Mouse (Mus musculus) stomach, embryonic 14.5 days (tissue): Measurements from ENCODE around the gene Ampd3. TPM values are rescaled to one million over a fixed set of nuclear protein-coding genes. Genes with fewer than 3 reads are reported as not detected.

Experiments
- ATAC-seq: fragments of 200-750 bp; cut with Nextera tagmentation; 2 replicates; pipeline ENCODE4 v1.8.0; 2017; ENCODE audit warnings: low read depth, moderate TSS enrichment; ENCODE audit not compliant: insufficient number of reproducible peaks, insufficient read depth, low FRiP score
- H3K27ac ChIP-seq: fragments of 300-500 bp; sonication (generic); 2 replicates; pipeline ENCODE4 v1.5.1; 2014; ENCODE audit warnings: mild to moderate bottlenecking, low read length, moderate library complexity, mixed read lengths
- H3K27me3 ChIP-seq: fragments of 300-500 bp; sonication (generic); 2 replicates; pipeline ENCODE4 v1.6.1; 2014; ENCODE audit warnings: low read length, control low read depth, mixed read lengths; ENCODE audit not compliant: control insufficient read depth, insufficient read depth
- H3K36me3 ChIP-seq: fragments of 300-500 bp; sonication (generic); 2 replicates; pipeline ENCODE4 v1.6.1; 2014; ENCODE audit warnings: mild to moderate bottlenecking, control low read depth, low read length, moderate library complexity, mixed read lengths; ENCODE audit not compliant: control insufficient read depth, insufficient read depth
- H3K4me1 ChIP-seq: fragments of 300-500 bp; sonication (generic); 2 replicates; pipeline ENCODE4 v1.6.1; 2014; ENCODE audit warnings: low read length, control low read depth, mixed read lengths; ENCODE audit not compliant: control insufficient read depth, insufficient read depth
- H3K4me2 ChIP-seq: fragments of 300-500 bp; sonication (generic); replicated peaks from 2 replicates; pipeline ENCODE4 v1.6.1; 2014; ENCODE audit warnings: low read depth, low read length, control low read depth
- H3K4me3 ChIP-seq: fragments of 300-500 bp; sonication (generic); 2 replicates; pipeline ENCODE4 v1.5.1; 2014; ENCODE audit warnings: low read depth, low read length, control low read depth
- H3K9ac ChIP-seq: fragments of 300-500 bp; sonication (generic); replicated peaks from 2 replicates; pipeline ENCODE4 v1.6.1; 2014; ENCODE audit warnings: low read depth, mild to moderate bottlenecking, control low read depth, low read length, moderate library complexity, mixed read lengths
- H3K9me3 ChIP-seq: fragments of 300-500 bp; sonication (generic); 2 replicates; pipeline ENCODE4 v1.6.1; 2016; ENCODE audit warnings: low read depth, low read length, control low read depth; ENCODE audit not compliant: control insufficient read depth
- WGBS: fragments of 180-500 bp; shearing (Covaris S2); extraction: QIAGEN DNeasy Blood & Tissue Kit; methylation state at CpG from one replicate; pipeline ENCODE4 v1.1.7; 2014; 5-methylcytosine and 5-hydroxymethylcytosine counted together
- polyA plus RNA-seq: library from polyadenylated mRNA; unstranded; fragments of >200 nt; fragmentation: Nextera tagmentation; extraction: Ambion mirVana; gene quantifications from 2 replicates; pipeline ENCODE4 v1.2.1, GENCODE M21; 2014

Ampd3 gene
- polyA plus RNA-seq, 1 experiment from 2014 or later, result 2.1 TPM

DNA sequence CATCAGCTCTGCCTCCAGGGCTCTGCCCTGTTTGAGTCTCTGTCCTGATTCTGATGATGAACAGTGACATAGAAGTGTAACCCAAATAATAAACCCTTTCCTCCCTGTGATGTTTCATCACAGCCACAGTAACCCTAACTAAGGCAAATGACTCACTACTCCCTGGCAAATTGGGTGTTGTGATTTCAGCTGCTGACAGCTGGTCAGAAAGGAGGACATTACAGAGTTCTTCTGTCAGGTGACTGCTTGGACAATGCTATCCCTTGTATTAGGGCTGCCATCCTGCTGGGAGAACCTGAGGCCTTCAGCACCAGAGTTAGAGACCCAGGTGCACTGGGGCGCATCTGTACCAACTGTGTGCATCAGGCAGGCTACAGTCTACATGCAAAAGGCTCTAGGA, 14.7 kb upstream of the Ampd3 start:
- Histone ChIP-seq H3K4me3 (no peak overlapping the region), H3K27me3 (no peaks in the 10 kb centered on the region), H3K4me2 (no peak overlapping the region), H3K9me3 (no peaks in the 10 kb centered on the region), H3K36me3 (no peaks in the 10 kb centered on the region), H3K9ac (no peak overlapping the region), H3K4me1 (no peaks in the 10 kb centered on the region), H3K27ac (no peak overlapping the region)
- WGBS, result 95% methylated on average over 1 of the region's 1 CpGs
- no peak for ATAC-seq

- ATAC-seq, result no peak
- Histone ChIP-seq H3K4me3 (no peak overlapping the region), H3K9me3 (no peaks in the 10 kb centered on the region), H3K27me3 (no peaks in the 10 kb centered on the region), H3K27ac (no peak overlapping the region), H3K36me3 (no peaks in the 10 kb centered on the region), H3K4me2 (no peak overlapping the region), H3K4me1 (no peaks in the 10 kb centered on the region), H3K9ac (no peak overlapping the region)
- WGBS, result 34% methylated on average over 5 of the region's 5 CpGs
Observed at GRCm38 (mm10) chr7:110753926-110754330, 14.1 kb upstream of the Ampd3 start.

GRCm38 (mm10) chr7:110756440-110756839, 11.6 kb upstream of the Ampd3 start:
- Histone ChIP-seq H3K36me3 (no peaks in the 10 kb centered on the region), H3K4me2 (no peak overlapping the region), H3K9ac (no peak overlapping the region), H3K27ac (no peak overlapping the region), H3K27me3 (no peaks in the 10 kb centered on the region), H3K4me3 (no peak overlapping the region), H3K9me3 (no peaks in the 10 kb centered on the region), H3K4me1 (no peaks in the 10 kb centered on the region)
- no peak for ATAC-seq
- WGBS, result 53% methylated on average over 2 of the region's 2 CpGs

DNA sequence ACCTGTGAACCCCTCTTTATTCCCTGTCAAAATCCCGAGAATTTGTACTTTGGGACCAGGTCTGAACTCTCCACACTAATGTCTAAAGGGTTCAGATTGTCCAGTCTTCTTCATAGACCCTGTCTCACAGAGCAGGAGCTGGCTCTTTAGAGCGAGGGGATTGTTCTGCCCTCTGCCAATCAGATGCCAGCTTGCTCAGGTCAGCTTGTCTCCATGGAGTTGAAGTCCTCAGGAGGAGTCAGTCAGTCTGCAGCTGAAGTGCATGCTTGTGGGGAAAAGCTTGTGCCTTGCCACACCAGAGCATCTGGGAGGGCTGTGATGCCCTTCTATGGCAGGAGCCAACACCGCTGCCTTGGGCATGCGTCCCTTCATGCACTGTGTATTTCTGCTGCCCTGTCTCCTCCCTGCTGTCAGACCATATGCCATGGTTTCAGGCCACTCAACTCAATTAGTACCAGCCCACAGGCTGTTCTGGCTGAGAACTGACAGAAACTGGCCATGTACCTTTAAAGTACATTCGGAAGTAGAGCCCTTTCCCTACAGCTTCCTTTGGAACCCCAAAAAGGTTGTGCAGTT, 5.3 kb upstream of the Ampd3 start:
- Histone ChIP-seq H3K9ac (no peak overlapping the region), H3K4me1 (no peaks in the 10 kb centered on the region), H3K27me3 (no peaks in the 10 kb centered on the region; the same call in 1 of the 2 replicates), H3K27ac (no peak overlapping the region), H3K4me2 (no peak overlapping the region), H3K36me3 (no peaks in the 10 kb centered on the region), H3K4me3 (no peak overlapping the region), H3K9me3 (no peaks in the 10 kb centered on the region)
- 77% methylated on average over 5 of the region's 5 CpGs for WGBS
- ATAC-seq, result no peak

DNA sequence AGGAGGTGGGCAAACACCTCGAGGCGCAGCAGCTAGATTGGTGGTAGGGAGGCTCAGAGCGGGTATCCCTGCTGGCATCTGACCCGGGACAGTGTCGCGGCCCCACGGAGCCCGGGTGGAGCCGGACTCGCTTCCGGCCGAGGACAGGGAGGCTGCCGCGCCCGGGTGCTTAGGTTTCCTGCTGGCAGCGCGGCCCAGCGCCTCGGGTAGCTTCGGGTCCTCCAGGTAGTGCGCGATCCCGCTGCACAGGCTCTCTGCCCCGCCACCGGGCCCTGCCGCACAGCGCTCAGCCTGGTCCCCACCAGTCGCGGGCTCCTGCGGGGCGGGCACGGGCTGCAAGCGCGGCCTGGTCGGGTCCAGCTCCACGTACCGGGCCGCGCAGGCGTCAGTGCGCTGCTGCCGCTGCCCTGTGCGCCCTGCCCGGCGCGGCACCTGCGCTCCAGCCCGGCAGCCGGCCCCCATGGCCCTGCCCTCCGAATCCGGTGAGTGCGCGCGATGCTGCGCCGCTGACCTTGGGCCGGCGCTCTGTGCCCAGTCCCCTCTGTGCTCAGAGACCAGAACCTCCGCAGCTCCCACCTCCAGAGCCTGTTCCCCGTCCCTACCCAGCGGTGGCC, 552 bp downstream of the Ampd3 start:
- WGBS, result 1% methylated on average over 61 of the region's 61 CpGs
- H3K27me3 ChIP-seq, result no peaks in the 10 kb centered on the region; the same call in 1 of the 2 replicates
- H3K4me3 ChIP-seq, result peak overlapping the region; percentile 49
- peak overlapping the region; percentile 91 for H3K4me2 ChIP-seq
- H3K9me3 ChIP-seq, result no peaks in the 10 kb centered on the region
- peak; percentile 38 for ATAC-seq
- peaks cover 3% of the 10 kb centered on the region; the same call in 1 of the 2 replicates for H3K4me1 ChIP-seq
- peak overlapping the region; percentile 68 for H3K9ac ChIP-seq
- no peak overlapping the region for H3K27ac ChIP-seq
- no peaks in the 10 kb centered on the region for H3K36me3 ChIP-seq

- H3K27ac ChIP-seq, result no peak overlapping the region
- H3K4me2 ChIP-seq, result peak overlapping the region; percentile 91
- peaks cover 7% of the 10 kb centered on the region; the same call in 1 of the 2 replicates for H3K4me1 ChIP-seq
- no peaks in the 10 kb centered on the region; the same call in 1 of the 2 replicates for H3K27me3 ChIP-seq
- WGBS, result 55% methylated on average over 4 of the region's 4 CpGs
- ATAC-seq, result no peak
- H3K9ac ChIP-seq, result no peak overlapping the region
- no peaks in the 10 kb centered on the region for H3K36me3 ChIP-seq
- H3K4me3 ChIP-seq, result peak overlapping the region; percentile 49
- no peaks in the 10 kb centered on the region for H3K9me3 ChIP-seq
Observed at GRCm38 (mm10) chr7:110769094-110769493, 1.1 kb downstream of the Ampd3 start.

- no peaks in the 10 kb centered on the region; the same call in 1 of the 2 replicates for H3K27me3 ChIP-seq
- H3K27ac ChIP-seq, result no peak overlapping the region
- H3K4me3 ChIP-seq, result no peak overlapping the region
- no peak overlapping the region for H3K9ac ChIP-seq
- no peak for ATAC-seq
- peaks cover 8% of the 10 kb centered on the region; the same call in 1 of the 2 replicates for H3K4me1 ChIP-seq
- WGBS, result 83% methylated on average over 4 of the region's 4 CpGs
- H3K4me2 ChIP-seq, result no peak overlapping the region
- no peaks in the 10 kb centered on the region for H3K36me3 ChIP-seq
- no peaks in the 10 kb centered on the region for H3K9me3 ChIP-seq
Observed at GRCm38 (mm10) chr7:110770949-110771348, 2.9 kb downstream of the Ampd3 start.

GRCm38 (mm10) chr7:110772343-110772742, 4.3 kb downstream of the Ampd3 start:
- Histone ChIP-seq H3K4me2 (no peak overlapping the region), H3K9ac (no peak overlapping the region), H3K27me3 (no peaks in the 10 kb centered on the region; the same call in 1 of the 2 replicates), H3K36me3 (no peaks in the 10 kb centered on the region), H3K4me1 (peaks cover 8% of the 10 kb centered on the region; the same call in 1 of the 2 replicates), H3K4me3 (no peak overlapping the region), H3K27ac (no peak overlapping the region), H3K9me3 (no peaks in the 10 kb centered on the region)
- no peak for ATAC-seq
- 78% methylated on average over 3 of the region's 3 CpGs for WGBS
